Mouse (Mus musculus) heart, adult 2 months (tissue): ENCODE data around the gene Snx19. TPM values are rescaled to one million over a fixed set of nuclear protein-coding genes. Genes with fewer than 3 reads are reported as not detected.

Source experiments
- DNase-seq, 2 experiments: peaks; one replicate each; pipeline ENCODE4 v3.0.0; 2021
- H3K27ac ChIP-seq: fragments of 200-600 bp; 2 replicates; pipeline ENCODE4 v1.8.1; 2022
- H3K27me3 ChIP-seq: fragments of 200-500 bp; 2 replicates; pipeline ENCODE4 v1.6.1; 2012; ENCODE audit warnings: mild to moderate bottlenecking, low read length, inconsistent platforms, mixed read lengths; ENCODE audit not compliant: control insufficient read depth, insufficient read depth
- H3K36me3 ChIP-seq: fragments of 200-500 bp; 2 replicates; pipeline ENCODE4 v1.6.1; 2012; ENCODE audit warnings: low read length, inconsistent platforms; ENCODE audit not compliant: control insufficient read depth, insufficient read depth
- H3K4me1 ChIP-seq: fragments of 200-500 bp; 2 replicates; pipeline ENCODE4 v1.6.1; 2011; ENCODE audit warnings: low read length; ENCODE audit not compliant: control insufficient read depth, insufficient read depth
- H3K4me3 ChIP-seq: fragments of 200-600 bp; 2 replicates; pipeline ENCODE4 v1.8.1; 2022
- H3K79me2 ChIP-seq: fragments of 200-500 bp; replicated peaks from 2 replicates; pipeline ENCODE4 v1.6.1; 2012; ENCODE audit warnings: mild to moderate bottlenecking, inconsistent platforms, low read length, moderate library complexity, mixed read lengths; ENCODE audit not compliant: control insufficient read depth, insufficient read depth
- H3K9ac ChIP-seq: fragments of 200-500 bp; 2 replicates; pipeline ENCODE4 v1.6.1; 2012; ENCODE audit warnings: low read depth, mild to moderate bottlenecking, control low read depth, inconsistent platforms, low read length, mixed read lengths
- CTCF ChIP-seq: fragments of 200-600 bp; IDR thresholded peaks from 2 replicates; pipeline ENCODE4 v1.8.1; 2022; ENCODE audit warnings: antibody characterized with exemption, mild to moderate bottlenecking, moderate library complexity
- EP300 ChIP-seq: fragments of 200-500 bp; IDR thresholded peaks from 2 replicates; pipeline ENCODE4 v1.6.1; 2011; ENCODE audit warnings: low read depth, low read length, control low read depth; ENCODE audit not compliant: insufficient read depth
- POLR2A ChIP-seq: fragments of 200-500 bp; IDR thresholded peaks from 2 replicates; pipeline ENCODE4 v1.6.1; 2011; ENCODE audit warnings: mild to moderate bottlenecking, low read depth, low read length, control low read depth; ENCODE audit not compliant: insufficient read depth
- WGBS: fragments of 180-500 bp; shearing (Covaris S2); methylation state at CpG from one replicate; pipeline ENCODE4 v1.1.7; 2018; 5-methylcytosine and 5-hydroxymethylcytosine counted together
- intact Hi-C: fragments of 180-260 bp; cut with DNase I; formaldehyde crosslinking; loops from one replicate; pipeline ENCODE4 v1.15.1; 2025
- polyA plus RNA-seq: library from polyadenylated mRNA; depleted of rRNA; stranded (reverse); fragments of >200 nt; gene quantifications from 2 replicates; pipeline ENCODE4 v1.2.3, GENCODE M21; 2012
- total RNA-seq, 2 experiments: library from RNA; stranded (reverse); gene quantifications; 2 replicates each; pipeline ENCODE4 v1.2.3; 2021

Gene Snx19
- total and polyA plus RNA-seq, 3 experiments = 12.9 to 27.1 (median 26.1) TPM

- intact Hi-C loops = loop anchor here (5.0 kb wide), 3 partner anchors 75 to 440 kb away; partner anchors contain the start of gene Adamts15
- H3K27ac ChIP-seq = no peak overlapping the region
- no peaks in the 10 kb centered on the region for H3K27me3 ChIP-seq
- no peak for DNase-seq
- 90% methylated on average over 4 of the region's 4 CpGs for WGBS
- no peak overlapping the region for H3K9ac ChIP-seq
- no peaks in the 10 kb centered on the region for H3K79me2 ChIP-seq
- no peak overlapping the region for H3K4me3 ChIP-seq
- H3K4me1 ChIP-seq = no peaks in the 10 kb centered on the region
- no peaks in the 10 kb centered on the region for H3K36me3 ChIP-seq
- TF ChIP-seq POLR2A (no peak), CTCF (no peak), EP300 (no peak)
Observed at GRCm38 (mm10) chr9:30482116-30482515, 55.2 kb downstream of the Snx19 start.

DNA sequence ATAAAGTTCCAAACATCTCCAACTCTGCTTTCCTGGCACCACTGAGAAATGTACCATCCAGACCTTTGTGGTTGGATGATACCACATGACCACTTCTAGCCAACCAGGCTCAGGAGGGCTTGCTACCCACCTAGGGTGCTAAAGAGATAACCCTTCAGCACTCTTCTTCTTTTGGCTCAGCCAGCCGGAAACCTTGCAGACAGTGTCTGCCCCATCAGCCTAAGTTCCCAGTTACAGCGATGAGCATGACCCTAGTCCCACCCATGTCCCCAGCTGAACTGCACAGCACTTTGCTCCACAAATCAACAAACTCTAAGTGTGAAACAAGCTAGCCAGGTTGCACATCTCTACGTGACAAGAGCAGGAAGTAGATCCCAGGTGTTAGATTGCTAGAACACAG lies 57.3 kb downstream of the Snx19 start:
- no peaks in the 10 kb centered on the region for H3K36me3 ChIP-seq
- no peak overlapping the region for H3K4me3 ChIP-seq
- H3K9ac ChIP-seq = no peak overlapping the region
- no peaks in the 10 kb centered on the region for H3K79me2 ChIP-seq
- DNase-seq = no peak
- intact Hi-C loops = loop anchor here (5.0 kb wide), 3 partner anchors 73 to 438 kb away; partner anchors contain the start of gene Adamts15
- no peak overlapping the region for H3K27ac ChIP-seq
- H3K27me3 ChIP-seq = no peaks in the 10 kb centered on the region
- 72% methylated on average over 3 of the region's 3 CpGs for WGBS
- TF ChIP-seq EP300 (no peak), CTCF (no peak), POLR2A (no peak)
- no peaks in the 10 kb centered on the region for H3K4me1 ChIP-seq

- Histone ChIP-seq H3K36me3 (no peaks in the 10 kb centered on the region), H3K79me2 (no peaks in the 10 kb centered on the region), H3K4me1 (no peaks in the 10 kb centered on the region), H3K4me3 (no peak overlapping the region), H3K27ac (no peak overlapping the region), H3K9ac (no peak overlapping the region), H3K27me3 (no peaks in the 10 kb centered on the region)
- no peak for DNase-seq
- intact Hi-C loops = no loop called here
- WGBS = 83% methylated on average over 2 of the region's 2 CpGs
- no peak for TF ChIP-seq EP300
Observed at GRCm38 (mm10) chr9:30485161-30485560, 58.3 kb downstream of the Snx19 start.

DNA sequence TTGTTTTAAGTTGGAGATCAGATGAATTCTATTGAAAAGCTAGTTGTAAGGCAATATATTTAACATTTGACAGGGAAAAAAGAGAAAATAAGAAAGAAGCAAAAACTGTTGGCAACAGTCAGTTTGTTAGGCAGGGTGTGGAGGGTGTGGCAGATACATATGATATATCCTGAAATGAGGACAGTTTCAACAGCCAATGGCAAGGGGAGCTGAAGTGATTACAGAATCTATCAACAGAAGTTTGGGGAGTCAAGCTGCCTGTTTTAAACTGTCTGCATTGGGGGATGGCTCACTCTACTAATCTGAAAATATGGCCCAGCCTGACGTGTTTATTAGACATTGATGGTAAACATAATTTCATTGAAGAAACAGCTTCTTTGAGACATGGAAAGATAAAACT lies 61.5 kb downstream of the Snx19 start:
- Histone ChIP-seq H3K36me3 (no peaks in the 10 kb centered on the region), H3K27me3 (no peaks in the 10 kb centered on the region), H3K27ac (no peak overlapping the region), H3K4me3 (no peak overlapping the region), H3K79me2 (no peaks in the 10 kb centered on the region), H3K4me1 (no peaks in the 10 kb centered on the region), H3K9ac (no peak overlapping the region)
- WGBS = 98% methylated on average over 1 of the region's 1 CpGs
- intact Hi-C loops = no loop called here
- DNase-seq = no peak
- no peak for TF ChIP-seq EP300
- no peak for TF ChIP-seq CTCF
- no peak for TF ChIP-seq POLR2A

GRCm38 (mm10) chr9:30494446-30494845 lies 67.5 kb downstream of the Snx19 start:
- H3K79me2 ChIP-seq = no peaks in the 10 kb centered on the region
- H3K4me1 ChIP-seq = no peaks in the 10 kb centered on the region
- TF ChIP-seq POLR2A (no peak), EP300 (no peak), CTCF (no peak)
- no peaks in the 10 kb centered on the region for H3K36me3 ChIP-seq
- H3K27ac ChIP-seq = no peak overlapping the region
- WGBS = 71% methylated on average over 2 of the region's 2 CpGs
- intact Hi-C loops = no loop called here
- H3K9ac ChIP-seq = no peak overlapping the region
- H3K27me3 ChIP-seq = no peaks in the 10 kb centered on the region
- DNase-seq = no peak
- H3K4me3 ChIP-seq = no peak overlapping the region

- intact Hi-C loops = no loop called here
- 73% methylated on average over 5 of the region's 5 CpGs for WGBS
- Histone ChIP-seq H3K4me3 (no peak overlapping the region), H3K36me3 (no peaks in the 10 kb centered on the region), H3K4me1 (no peaks in the 10 kb centered on the region), H3K27ac (no peak overlapping the region), H3K27me3 (no peaks in the 10 kb centered on the region), H3K9ac (no peak overlapping the region), H3K79me2 (no peaks in the 10 kb centered on the region)
- TF ChIP-seq CTCF (no peak), POLR2A (no peak), EP300 (no peak)
- peak in 1 of 2 experiments; percentile 28 for DNase-seq
Observed at GRCm38 (mm10) chr9:30508966-30509365, 82.1 kb downstream of the Snx19 start.

GRCm38 (mm10) chr9:30515953-30516352 lies 89.0 kb downstream of the Snx19 start:
- intact Hi-C loops = no loop called here
- Histone ChIP-seq H3K36me3 (no peaks in the 10 kb centered on the region), H3K27ac (no peak overlapping the region), H3K4me3 (no peak overlapping the region), H3K4me1 (no peaks in the 10 kb centered on the region), H3K27me3 (no peaks in the 10 kb centered on the region), H3K9ac (no peak overlapping the region), H3K79me2 (no peaks in the 10 kb centered on the region)
- no peak for DNase-seq
- TF ChIP-seq POLR2A (no peak), CTCF (no peak)
